Mouse (Mus musculus) kidney, embryonic 14.5 days (tissue): ENCODE results near the gene Dnase1l1. TPM values are rescaled to one million over a fixed set of nuclear protein-coding genes. Genes with fewer than 3 reads are reported as not detected.

Source experiments
- ATAC-seq: fragments of 200-750 bp; cut with Nextera tagmentation; 2 replicates; pipeline ENCODE4 v1.8.0; 2017; ENCODE audit warnings: moderate number of reproducible peaks, mild to moderate bottlenecking, moderate TSS enrichment, moderate library complexity; ENCODE audit not compliant: low FRiP score, low TSS enrichment
- H3K27ac ChIP-seq: fragments of 300-500 bp; sonication (generic); 2 replicates; pipeline ENCODE4 v1.5.1; 2014; ENCODE audit warnings: low read depth, mild to moderate bottlenecking, low read length, moderate library complexity, mixed read lengths
- H3K27me3 ChIP-seq: fragments of 300-500 bp; sonication (generic); 2 replicates; pipeline ENCODE4 v1.6.1; 2014; ENCODE audit warnings: mild to moderate bottlenecking, low read length; ENCODE audit not compliant: control insufficient read depth, insufficient read depth
- H3K36me3 ChIP-seq: fragments of 300-500 bp; sonication (generic); 2 replicates; pipeline ENCODE4 v1.6.1; 2014; ENCODE audit warnings: low read length, mixed read lengths; ENCODE audit not compliant: control insufficient read depth, insufficient read depth
- H3K4me1 ChIP-seq: fragments of 300-500 bp; sonication (generic); 2 replicates; pipeline ENCODE4 v1.6.1; 2014; ENCODE audit warnings: low read length, mixed read lengths; ENCODE audit not compliant: control insufficient read depth, insufficient read depth
- H3K4me2 ChIP-seq: fragments of 300-500 bp; sonication (generic); replicated peaks from 2 replicates; pipeline ENCODE4 v1.6.1; 2014; ENCODE audit warnings: low read depth, mild to moderate bottlenecking, low read length
- H3K4me3 ChIP-seq: fragments of 300-500 bp; sonication (generic); 2 replicates; pipeline ENCODE4 v1.5.1; 2014; ENCODE audit warnings: mild to moderate bottlenecking, low read length
- H3K9ac ChIP-seq: fragments of 300-500 bp; sonication (generic); 2 replicates; pipeline ENCODE4 v1.6.1; 2014; ENCODE audit warnings: low read depth, mild to moderate bottlenecking, low read length, moderate library complexity
- H3K9me3 ChIP-seq: fragments of 300-500 bp; sonication (generic); 2 replicates; pipeline ENCODE4 v1.6.1; 2016; ENCODE audit warnings: low read length; ENCODE audit not compliant: control insufficient read depth
- WGBS: fragments of 180-500 bp; shearing (Covaris S2); extraction: QIAGEN DNeasy Blood & Tissue Kit; methylation state at CpG from one replicate; pipeline ENCODE4 v1.1.7; 2014; 5-methylcytosine and 5-hydroxymethylcytosine counted together
- polyA plus RNA-seq: library from polyadenylated mRNA; unstranded; fragments of >200 nt; fragmentation: Nextera tagmentation; extraction: Ambion mirVana; gene quantifications from 2 replicates; pipeline ENCODE4 v1.2.1, GENCODE M21; 2014

The Dnase1l1 gene
- polyA plus RNA-seq, 1 experiment from 2014 or later: 10.6 TPM

DNA sequence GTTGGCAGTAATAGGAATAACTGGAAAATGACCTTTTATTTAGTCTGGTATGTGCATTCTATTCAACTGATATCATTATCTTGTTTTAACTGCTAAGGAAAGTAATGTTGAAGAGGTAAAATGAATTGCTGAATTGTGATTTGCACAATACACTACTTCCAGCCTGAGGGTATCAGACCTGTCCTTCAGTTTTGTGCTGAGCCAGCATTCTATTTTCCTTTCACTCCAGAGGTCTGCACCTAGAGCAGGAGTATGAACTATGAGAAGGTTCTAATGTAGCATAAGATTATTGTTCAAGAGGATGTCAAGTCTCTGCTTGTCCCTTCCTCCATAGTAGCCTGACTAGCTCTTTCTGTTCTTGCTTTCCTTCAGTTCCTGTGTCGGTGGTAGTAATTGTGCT is 16.2 kb upstream of the Dnase1l1 start:
- 74% methylated on average over 1 of the region's 1 CpGs for WGBS
- no peak for ATAC-seq
- H3K4me3 ChIP-seq: no peak overlapping the region
- H3K27me3 ChIP-seq: no peaks in the 10 kb centered on the region
- no peak overlapping the region for H3K4me2 ChIP-seq
- H3K9me3 ChIP-seq: no peaks in the 10 kb centered on the region
- no peak overlapping the region for H3K27ac ChIP-seq
- no peak overlapping the region for H3K9ac ChIP-seq
- H3K36me3 ChIP-seq: peaks cover 9% of the 10 kb centered on the region; the same call in 1 of the 2 replicates
- H3K4me1 ChIP-seq: no peaks in the 10 kb centered on the region

DNA sequence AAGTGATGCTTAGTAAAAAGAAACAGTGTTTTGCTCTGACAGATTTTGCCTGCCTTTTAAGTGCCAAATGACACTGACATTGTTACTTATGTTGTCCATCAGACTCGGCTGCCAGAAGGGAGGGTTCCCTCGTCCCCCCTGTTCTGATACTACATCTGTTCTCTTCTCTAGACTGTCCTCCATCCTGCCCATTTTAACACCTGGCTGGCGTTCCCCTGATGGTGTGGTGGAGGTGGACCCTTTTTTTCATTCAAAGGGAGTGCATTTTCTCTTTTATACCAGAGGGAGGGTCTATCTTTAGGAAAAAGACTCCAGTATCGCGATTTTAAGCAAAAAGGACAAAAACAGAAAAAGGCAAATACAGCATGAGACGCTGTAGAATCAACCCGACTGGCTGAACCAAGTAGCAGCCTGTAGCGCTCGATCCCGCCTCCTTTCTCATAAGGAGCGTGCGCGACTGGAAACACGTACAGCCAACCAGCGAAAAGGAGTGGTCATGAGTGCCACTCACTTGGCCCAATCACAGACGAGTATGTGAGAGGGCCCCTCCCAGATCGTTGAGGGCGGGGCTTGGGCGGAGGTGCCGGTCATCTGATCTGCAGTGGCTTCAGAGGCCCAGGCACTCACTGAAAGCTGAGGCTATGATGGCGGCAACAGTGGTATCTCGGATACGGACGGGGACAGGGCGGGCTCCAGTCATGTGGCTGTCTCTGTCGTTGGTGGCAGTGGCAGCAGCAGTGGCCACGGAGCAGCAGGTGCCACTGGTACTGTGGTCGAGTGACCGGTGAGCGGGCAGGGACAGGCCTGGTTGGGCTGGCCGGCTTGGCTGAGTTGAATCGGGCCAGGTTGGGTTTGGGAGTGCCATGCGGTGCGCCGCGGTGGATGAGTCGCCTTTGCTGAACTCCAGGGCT is 14.7 kb upstream of the Dnase1l1 start, which contains the start of gene Atp6ap1:
Atp6ap1 (plus strand) TSS at position 560 of the 911 bp plus-strand sequence.
- Histone ChIP-seq H3K9me3 (no peaks in the 10 kb centered on the region), H3K27ac (no peak within 1 kb of the TSS), H3K4me2 (peak within 1 kb of the TSS; percentile 55), H3K27me3 (no peaks in the 10 kb centered on the region), H3K9ac (peak within 1 kb of the TSS; percentile 71), H3K36me3 (peaks cover 7% of the 10 kb centered on the region; the same call in 1 of the 2 replicates), H3K4me1 (no peaks in the 10 kb centered on the region), H3K4me3 (peak within 1 kb of the TSS; percentile 60)
- peak; percentile 98 for ATAC-seq
- WGBS: 21% methylated on average over 37 of the region's 37 CpGs

DNA sequence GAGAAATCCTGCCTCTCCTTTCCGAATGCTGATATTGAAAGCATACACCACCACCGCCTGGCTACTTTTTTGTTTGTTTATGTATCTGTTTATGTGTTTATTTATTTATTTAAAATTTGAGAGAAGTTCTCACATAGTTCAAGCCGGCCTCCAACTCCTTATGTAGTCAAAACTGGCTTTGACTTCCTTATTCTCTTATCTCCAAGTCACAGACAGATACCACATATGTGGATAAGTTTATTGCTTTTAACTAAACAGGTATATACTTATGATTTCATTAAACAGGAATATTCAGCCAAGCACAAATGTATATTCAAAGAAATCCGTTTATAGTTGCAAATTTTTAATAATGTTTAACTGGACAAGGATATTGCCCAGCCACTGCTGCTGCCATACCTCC is 11.3 kb upstream of the Dnase1l1 start:
- no peak overlapping the region for H3K4me2 ChIP-seq
- no peak for ATAC-seq
- 76% methylated on average over 4 of the region's 4 CpGs for WGBS
- no peaks in the 10 kb centered on the region; the same call in 1 of the 2 replicates for H3K36me3 ChIP-seq
- H3K9me3 ChIP-seq: no peaks in the 10 kb centered on the region
- no peak overlapping the region for H3K4me3 ChIP-seq
- H3K27me3 ChIP-seq: no peaks in the 10 kb centered on the region
- no peak overlapping the region for H3K9ac ChIP-seq
- no peak overlapping the region for H3K27ac ChIP-seq
- H3K4me1 ChIP-seq: no peaks in the 10 kb centered on the region

DNA sequence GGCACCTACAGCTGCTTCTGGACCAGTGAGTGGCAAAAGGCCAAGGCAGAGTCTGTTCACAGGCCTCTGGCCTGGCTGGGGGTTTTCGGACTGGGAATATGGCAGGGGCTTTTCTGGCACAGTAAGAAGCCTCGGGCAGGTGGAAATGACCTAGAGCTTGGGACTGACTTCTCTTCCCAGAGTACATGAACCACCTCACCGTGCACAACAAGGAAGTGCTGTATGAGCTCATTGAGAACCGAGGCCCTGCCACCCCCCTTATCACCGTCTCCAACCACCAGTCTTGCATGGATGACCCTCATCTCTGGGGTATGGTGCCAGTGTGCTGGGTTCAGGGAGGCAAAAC is 928 bp upstream of the Dnase1l1 start:
- Histone ChIP-seq H3K27me3 (no peaks in the 10 kb centered on the region), H3K27ac (peak overlapping the region; percentile 77; the same call in 1 of the 2 replicates), H3K36me3 (0 out of 2 replicates have a peak, but pooled peaks cover 5% of the 10 kb centered on the region), H3K9me3 (no peaks in the 10 kb centered on the region), H3K4me3 (peak overlapping the region; percentile 62), H3K4me1 (no peaks in the 10 kb centered on the region), H3K9ac (peak overlapping the region; percentile 74), H3K4me2 (peak overlapping the region; percentile 60)
- WGBS: 53% methylated on average over 5 of the region's 5 CpGs
- ATAC-seq: no peak; the same call in 1 of the 2 replicates

DNA sequence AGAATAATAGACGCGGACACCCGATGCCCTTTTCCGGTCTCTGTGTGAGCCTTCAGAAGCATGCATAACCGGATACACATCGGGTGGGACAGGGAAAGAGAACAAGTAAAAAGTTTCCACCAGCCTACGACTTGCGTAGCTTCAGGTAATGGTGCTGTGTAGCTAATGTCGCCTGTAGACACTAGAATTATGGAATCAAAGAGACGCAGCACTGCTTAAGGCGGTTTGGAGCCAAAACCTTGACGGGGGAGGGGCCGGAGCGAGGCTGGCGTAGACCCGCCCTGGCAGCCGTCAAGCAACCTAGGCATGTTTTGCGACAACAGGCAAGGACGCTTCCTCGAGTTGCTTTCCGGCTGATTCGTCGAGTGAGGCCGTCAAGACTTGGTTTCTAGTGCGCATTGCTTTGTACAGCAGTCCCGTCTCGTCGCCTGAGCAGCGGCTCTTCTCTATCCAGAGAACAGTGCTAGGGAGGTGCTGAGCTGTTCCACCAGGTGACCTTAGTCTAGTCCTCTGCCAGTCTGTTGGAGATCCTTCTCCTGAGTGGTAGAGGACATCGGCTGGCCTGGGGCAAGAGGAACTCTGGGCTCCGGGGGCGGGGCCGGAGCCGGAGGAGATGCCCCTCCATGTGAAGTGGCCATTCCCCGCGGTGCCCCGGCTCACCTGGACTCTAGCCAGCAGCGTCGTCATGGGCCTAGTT is 406 bp upstream of the Dnase1l1 start:
- Histone ChIP-seq H3K9me3 (no peaks in the 10 kb centered on the region), H3K36me3 (no peaks in the 10 kb centered on the region), H3K4me3 (peak overlapping the region; percentile 62), H3K4me2 (peak overlapping the region; percentile 67), H3K4me1 (no peaks in the 10 kb centered on the region), H3K27me3 (no peaks in the 10 kb centered on the region), H3K9ac (peak overlapping the region; percentile 74), H3K27ac (peak overlapping the region; percentile 77; the same call in 1 of the 2 replicates)
- ATAC-seq: peak; percentile 70
- WGBS: 26% methylated on average over 39 of the region's 39 CpGs

DNA sequence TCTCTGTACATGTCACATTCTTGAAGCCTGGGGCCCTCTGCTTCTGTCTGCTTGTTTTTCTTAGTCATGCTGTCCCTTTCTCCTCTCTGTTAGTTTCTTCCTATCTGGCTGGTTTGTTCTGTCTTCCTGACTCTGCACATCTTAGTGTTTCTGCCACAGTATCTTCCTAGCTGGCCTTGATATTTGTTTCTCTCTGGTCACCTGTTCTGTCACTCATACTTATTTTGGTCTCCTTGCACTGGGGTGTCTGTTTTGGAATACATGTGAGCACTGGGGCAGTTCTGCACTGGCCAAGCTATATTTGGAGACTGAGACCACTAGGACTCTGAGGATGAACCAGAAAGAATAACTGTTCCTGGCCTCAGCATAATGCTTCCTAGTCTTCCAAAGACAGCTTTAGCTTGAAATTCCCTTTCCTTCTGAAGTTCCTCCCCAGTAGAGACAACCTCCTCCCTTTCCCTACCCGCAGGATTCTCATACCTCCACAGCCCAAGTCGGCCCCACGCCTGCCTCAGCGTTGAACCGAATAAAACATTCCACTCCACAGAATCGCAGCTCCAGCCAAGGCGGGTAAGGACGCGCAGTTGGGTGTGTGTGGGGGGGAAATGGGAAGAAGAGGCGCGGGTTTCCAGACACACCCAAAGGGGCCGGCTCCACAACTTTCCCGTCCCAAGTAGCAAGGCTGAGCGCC is 951 bp downstream of the Dnase1l1 start:
- Histone ChIP-seq H3K4me1 (no peaks in the 10 kb centered on the region), H3K27me3 (no peaks in the 10 kb centered on the region), H3K4me2 (peak overlapping the region; percentile 67), H3K9me3 (no peaks in the 10 kb centered on the region), H3K4me3 (peak overlapping the region; percentile 62), H3K27ac (peak overlapping the region; percentile 43; the same call in 1 of the 2 replicates), H3K9ac (peak overlapping the region; percentile 74; the same call in 1 of the 2 replicates), H3K36me3 (no peaks in the 10 kb centered on the region)
- 23% methylated on average over 14 of the region's 14 CpGs for WGBS
- no peak for ATAC-seq

DNA sequence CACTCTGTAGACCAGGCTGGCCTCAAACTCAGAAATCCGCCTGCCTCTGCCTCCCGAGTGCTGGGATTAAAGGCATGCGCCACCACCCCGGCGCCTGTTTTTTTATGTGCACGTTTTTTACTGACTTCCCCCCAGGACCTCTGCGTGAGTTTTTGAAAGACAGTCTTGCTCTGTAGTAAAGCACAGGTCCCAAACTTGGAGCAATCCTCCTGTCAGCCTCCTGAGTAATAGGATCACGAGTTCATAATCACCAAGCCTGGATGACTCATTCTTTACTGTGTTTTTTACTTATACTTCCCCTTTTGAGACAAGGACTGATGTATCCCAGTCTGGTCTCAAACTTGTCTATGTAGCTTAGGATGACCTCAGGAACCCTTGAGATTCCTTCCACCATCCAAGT is 4.2 kb downstream of the Dnase1l1 start:
- H3K4me2 ChIP-seq: no peak overlapping the region
- no peaks in the 10 kb centered on the region for H3K9me3 ChIP-seq
- H3K4me3 ChIP-seq: no peak overlapping the region
- no peaks in the 10 kb centered on the region for H3K4me1 ChIP-seq
- no peaks in the 10 kb centered on the region for H3K27me3 ChIP-seq
- H3K27ac ChIP-seq: no peak overlapping the region
- no peak for ATAC-seq
- peaks cover 5% of the 10 kb centered on the region; the same call in 1 of the 2 replicates for H3K36me3 ChIP-seq
- no peak overlapping the region for H3K9ac ChIP-seq
- WGBS: 80% methylated on average over 8 of the region's 8 CpGs

DNA sequence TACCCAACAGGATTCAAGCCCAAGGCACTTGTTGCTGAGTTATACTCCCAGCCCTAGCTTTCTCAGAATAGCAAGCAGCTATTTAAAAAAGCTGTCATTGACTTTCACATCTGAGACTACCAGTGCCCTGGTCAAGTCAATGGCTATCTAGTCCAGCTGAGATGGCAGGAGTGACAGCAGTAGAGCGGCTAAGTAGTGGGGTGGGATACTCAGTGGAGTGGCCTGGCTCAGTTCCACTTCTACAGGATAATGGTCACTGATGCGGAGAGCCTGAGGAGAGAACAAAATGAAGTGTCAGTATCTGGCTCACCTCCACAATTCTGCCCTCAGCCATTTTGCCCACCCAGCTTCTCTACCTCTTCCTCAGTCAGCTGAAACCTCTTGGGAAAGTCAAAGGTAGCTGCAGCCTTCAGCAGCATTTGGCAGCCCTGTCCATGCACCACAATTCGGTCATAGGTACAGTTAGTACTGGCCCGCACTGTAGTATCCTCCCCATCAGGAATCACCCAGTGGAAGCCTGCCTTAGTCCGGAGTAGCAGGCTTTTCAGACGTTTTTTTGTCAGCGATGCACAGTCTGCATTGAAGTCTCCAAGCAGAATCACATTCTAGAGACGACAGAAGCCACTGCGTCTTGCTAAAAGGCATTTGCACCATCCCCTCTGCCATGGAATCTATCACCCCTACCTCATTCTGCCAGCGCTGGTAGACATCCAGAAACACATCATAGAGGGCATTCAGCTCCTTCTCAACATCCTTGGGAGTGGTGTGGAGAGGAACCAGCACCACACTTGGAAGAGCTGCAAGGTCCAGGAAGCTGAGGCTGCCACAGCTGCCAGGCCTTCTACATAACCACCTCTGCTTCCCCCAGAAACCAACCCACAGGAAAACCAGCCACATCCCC is 8.5 kb downstream of the Dnase1l1 start:
- Histone ChIP-seq H3K27me3 (no peaks in the 10 kb centered on the region), H3K9ac (no peak overlapping the region), H3K9me3 (no peaks in the 10 kb centered on the region), H3K36me3 (peaks cover 9% of the 10 kb centered on the region; the same call in 1 of the 2 replicates), H3K4me2 (no peak overlapping the region), H3K4me3 (no peak overlapping the region), H3K4me1 (no peaks in the 10 kb centered on the region), H3K27ac (no peak overlapping the region)
- WGBS: 36% methylated on average over 10 of the region's 10 CpGs
- no peak for ATAC-seq
